Mouse (Mus musculus): ENCODE results near the gene Snx15. TPM values are rescaled to one million over a fixed set of nuclear protein-coding genes. Genes with fewer than 3 reads are reported as not detected.

The Snx15 gene
- polyA plus RNA-seq, 1 experiment: 13.7 TPM

DNA sequence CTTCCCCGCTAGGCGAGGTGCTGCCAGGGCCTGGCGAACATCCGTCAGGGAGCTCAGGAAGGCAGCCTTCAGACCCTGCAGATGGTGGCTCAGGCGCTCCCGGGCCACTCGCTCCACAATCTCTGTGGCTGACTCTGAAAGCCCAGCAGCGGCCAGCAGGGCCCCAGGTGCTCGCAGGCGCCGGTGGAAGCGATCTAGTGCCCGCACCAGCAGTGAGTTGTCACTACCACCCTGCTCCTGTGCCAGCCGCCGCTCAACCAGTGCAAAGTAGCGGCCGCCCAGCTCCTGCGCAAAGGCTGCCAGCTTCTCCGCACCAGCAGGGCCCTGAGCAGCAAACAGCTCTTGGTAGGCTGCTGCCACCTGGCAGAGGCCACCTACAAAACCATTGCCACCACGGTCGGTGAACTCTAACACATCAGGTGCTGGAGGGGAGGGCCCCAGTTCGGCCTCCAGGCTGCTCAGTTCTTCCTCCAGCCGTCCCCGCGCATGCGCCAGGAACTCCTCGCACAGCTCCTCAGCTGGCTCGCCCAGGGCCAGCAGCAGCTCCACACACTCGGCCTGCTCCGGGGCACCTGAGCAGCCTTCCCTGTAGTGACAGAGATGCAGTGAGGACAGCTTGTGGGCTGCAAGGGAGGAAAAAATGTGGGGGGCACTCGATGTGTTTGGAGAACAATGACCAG is 57.4 kb downstream of the Snx15 start:
- TF ChIP-seq POLR2A (IDR thresholded peaks at IDR 0.05; ENCODE audit: control insufficient read depth, low read depth, low read length) (no peak), CTCF (IDR thresholded peaks at IDR 0.05; ENCODE audit: control insufficient read depth, insufficient read depth, insufficient replicate concordance, low read depth, low read length) (no peak)
- no peaks in the 10 kb centered on the region; the same call in 1 of the 2 replicates for H3K36me3 ChIP-seq (ENCODE audit: control insufficient read depth, insufficient read depth, low read length)
- no peaks in the 10 kb centered on the region for H3K27me3 ChIP-seq (ENCODE audit: control insufficient read depth, insufficient read depth, low read length)
- no peak overlapping the region; the same call in 1 of the 2 replicates for H3K4me3 ChIP-seq (ENCODE audit: control insufficient read depth, low read depth, low read length)
- H3K27ac ChIP-seq (ENCODE audit: control insufficient read depth, insufficient read depth, low read depth, low read length): no peak overlapping the region
- peaks cover 19% of the 10 kb centered on the region for H3K4me1 ChIP-seq (ENCODE audit: control insufficient read depth, insufficient read depth, low read length)

DNA sequence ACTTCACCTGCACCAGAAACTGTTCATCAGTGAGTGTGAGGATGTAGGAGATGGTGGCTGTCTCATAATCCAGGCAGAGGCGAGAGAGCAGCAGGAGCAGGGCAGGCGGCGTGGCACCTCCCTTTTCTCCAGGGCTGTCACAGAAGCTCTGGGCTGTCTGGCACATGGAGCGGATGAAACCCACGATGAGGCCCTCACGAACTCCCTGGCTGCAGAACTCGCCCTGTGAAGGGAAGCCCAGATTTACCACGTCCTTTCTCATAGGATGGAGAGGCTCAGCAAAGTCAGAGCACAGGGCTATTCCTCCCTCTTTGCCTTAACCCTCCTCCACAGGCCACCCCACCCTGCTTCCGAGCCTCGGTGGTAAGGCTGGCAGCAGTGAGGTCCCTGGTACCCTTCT is 58.3 kb downstream of the Snx15 start:
- Histone ChIP-seq H3K4me1 (ENCODE audit: control insufficient read depth, insufficient read depth, low read length) (peaks cover 19% of the 10 kb centered on the region), H3K27ac (ENCODE audit: control insufficient read depth, insufficient read depth, low read depth, low read length) (no peak overlapping the region), H3K4me3 (ENCODE audit: control insufficient read depth, low read depth, low read length) (no peak overlapping the region), H3K27me3 (ENCODE audit: control insufficient read depth, insufficient read depth, low read length) (no peaks in the 10 kb centered on the region), H3K36me3 (ENCODE audit: control insufficient read depth, insufficient read depth, low read length) (no peaks in the 10 kb centered on the region; the same call in 1 of the 2 replicates)
- no peak for TF ChIP-seq CTCF (IDR thresholded peaks at IDR 0.05; ENCODE audit: control insufficient read depth, insufficient read depth, insufficient replicate concordance, low read depth, low read length)
- no peak for TF ChIP-seq POLR2A (IDR thresholded peaks at IDR 0.05; ENCODE audit: control insufficient read depth, low read depth, low read length)

Other genes with a start within 250 kb of the Snx15 start
- 0.84 and 0.94 TPM in 2 replicates for gene Tigd3, start 234.2 kb downstream of the Snx15 start, polyA plus RNA-seq (2012; rRNA removed)
- gene Dpf2, start 215.3 kb downstream of the Snx15 start, polyA plus RNA-seq (2012; rRNA removed): 63.6 and 69.2 TPM in 2 replicates
- gene Cdc42ep2, start 203.5 kb downstream of the Snx15 start, polyA plus RNA-seq (2012; rRNA removed): 0.89 and 0.90 TPM in 2 replicates
- 31.4 and 32.0 TPM in 2 replicates for gene Pola2, start 164.1 kb downstream of the Snx15 start, polyA plus RNA-seq (2012; rRNA removed)
- gene Slc22a20, start 142.2 kb downstream of the Snx15 start, polyA plus RNA-seq (2012; rRNA removed): 0.06 TPM in 1 of 2 replicates, not detected in the other
- gene Capn1, start 112.4 kb downstream of the Snx15 start, polyA plus RNA-seq (2012; rRNA removed): 2.5 and 3.4 TPM in 2 replicates
- 30.5 and 33.3 TPM in 2 replicates for gene Syvn1, start 81.7 kb downstream of the Snx15 start, polyA plus RNA-seq (2012; rRNA removed)
- gene Mrpl49, start 70.5 kb downstream of the Snx15 start, polyA plus RNA-seq (2012; rRNA removed): 9.5 and 9.8 TPM in 2 replicates
- 605 and 748 TPM in 2 replicates for gene Fau, start 70.5 kb downstream of the Snx15 start, polyA plus RNA-seq (2012; rRNA removed)
- 742 and 891 TPM in 2 replicates for gene Znhit2, start 67.1 kb downstream of the Snx15 start, polyA plus RNA-seq (2012; rRNA removed)
- 26.0 and 26.5 TPM in 2 replicates for gene Tm7sf2, start 59.9 kb downstream of the Snx15 start, polyA plus RNA-seq (2012; rRNA removed)
- 48.4 and 52.1 TPM in 2 replicates for gene Vps51, start 51.1 kb downstream of the Snx15 start, polyA plus RNA-seq (2012; rRNA removed)
- 190 and 219 TPM in 2 replicates for gene Tmem262, start 48.3 kb downstream of the Snx15 start, polyA plus RNA-seq (2012; rRNA removed)
- gene Gm28374, start 46.0 kb downstream of the Snx15 start, polyA plus RNA-seq (2012; rRNA removed): 3.5 and 5.6 TPM in 2 replicates
- 61.1 and 70.2 TPM in 2 replicates for gene Zfpl1, start 43.3 kb downstream of the Snx15 start, polyA plus RNA-seq (2012; rRNA removed)
- 20.9 and 22.0 TPM in 2 replicates for gene Cdca5, start 43.3 kb downstream of the Snx15 start, polyA plus RNA-seq (2012; rRNA removed)
- gene AC131692.1, start 33.9 kb downstream of the Snx15 start, polyA plus RNA-seq (2012; rRNA removed): 78.6 and 90.7 TPM in 2 replicates
- gene Naaladl1, start 22.5 kb downstream of the Snx15 start, polyA plus RNA-seq (2012; rRNA removed): 4.0 TPM in 2 replicates
- gene Sac3d1, start 9.7 kb downstream of the Snx15 start, polyA plus RNA-seq (2012; rRNA removed): 22.3 and 26.8 TPM in 2 replicates
- gene Batf2, start 12.7 kb upstream of the Snx15 start, polyA plus RNA-seq (2012; rRNA removed): 0.83 and 1.1 TPM in 2 replicates
- 61.5 and 65.5 TPM in 2 replicates for gene Arl2, start 13.2 kb upstream of the Snx15 start, polyA plus RNA-seq (2012; rRNA removed)
- 19.0 and 20.7 TPM in 2 replicates for gene Majin, start 56.1 kb upstream of the Snx15 start, polyA plus RNA-seq (2012; rRNA removed)
- gene Gpha2, start 98.1 kb upstream of the Snx15 start, polyA plus RNA-seq (2012; rRNA removed): 3.8 and 4.3 TPM in 2 replicates
- gene Ppp2r5b, start 107.6 kb upstream of the Snx15 start, polyA plus RNA-seq (2012; rRNA removed): 4.6 TPM in 2 replicates
- gene Atg2a, start 113.4 kb upstream of the Snx15 start, polyA plus RNA-seq (2012; rRNA removed): 40.2 and 40.5 TPM in 2 replicates
- 521 and 642 TPM in 2 replicates for gene Ehd1, start 148.4 kb upstream of the Snx15 start, polyA plus RNA-seq (2012; rRNA removed)
- gene Cdc42bpg, start 178.2 kb upstream of the Snx15 start, polyA plus RNA-seq (2012; rRNA removed): 5.3 and 5.4 TPM in 2 replicates
- gene Men1, start 206.7 kb upstream of the Snx15 start, polyA plus RNA-seq (2012; rRNA removed): 24.6 and 24.8 TPM in 2 replicates
- 21.4 and 24.8 TPM in 2 replicates for gene Map4k2, start 212.8 kb upstream of the Snx15 start, polyA plus RNA-seq (2012; rRNA removed)
- gene Sf1, start 235.4 kb upstream of the Snx15 start, polyA plus RNA-seq (2012; rRNA removed): 167 and 174 TPM in 2 replicates